Mouse (Mus musculus): ENCODE measurements around the gene Tlnrd1. TPM values are rescaled to one million over a fixed set of nuclear protein-coding genes. Genes with fewer than 3 reads are reported as not detected.

Gene Tlnrd1
- polyA plus RNA-seq, 1 experiment from 2014 or later, result 10.7 TPM

DNA sequence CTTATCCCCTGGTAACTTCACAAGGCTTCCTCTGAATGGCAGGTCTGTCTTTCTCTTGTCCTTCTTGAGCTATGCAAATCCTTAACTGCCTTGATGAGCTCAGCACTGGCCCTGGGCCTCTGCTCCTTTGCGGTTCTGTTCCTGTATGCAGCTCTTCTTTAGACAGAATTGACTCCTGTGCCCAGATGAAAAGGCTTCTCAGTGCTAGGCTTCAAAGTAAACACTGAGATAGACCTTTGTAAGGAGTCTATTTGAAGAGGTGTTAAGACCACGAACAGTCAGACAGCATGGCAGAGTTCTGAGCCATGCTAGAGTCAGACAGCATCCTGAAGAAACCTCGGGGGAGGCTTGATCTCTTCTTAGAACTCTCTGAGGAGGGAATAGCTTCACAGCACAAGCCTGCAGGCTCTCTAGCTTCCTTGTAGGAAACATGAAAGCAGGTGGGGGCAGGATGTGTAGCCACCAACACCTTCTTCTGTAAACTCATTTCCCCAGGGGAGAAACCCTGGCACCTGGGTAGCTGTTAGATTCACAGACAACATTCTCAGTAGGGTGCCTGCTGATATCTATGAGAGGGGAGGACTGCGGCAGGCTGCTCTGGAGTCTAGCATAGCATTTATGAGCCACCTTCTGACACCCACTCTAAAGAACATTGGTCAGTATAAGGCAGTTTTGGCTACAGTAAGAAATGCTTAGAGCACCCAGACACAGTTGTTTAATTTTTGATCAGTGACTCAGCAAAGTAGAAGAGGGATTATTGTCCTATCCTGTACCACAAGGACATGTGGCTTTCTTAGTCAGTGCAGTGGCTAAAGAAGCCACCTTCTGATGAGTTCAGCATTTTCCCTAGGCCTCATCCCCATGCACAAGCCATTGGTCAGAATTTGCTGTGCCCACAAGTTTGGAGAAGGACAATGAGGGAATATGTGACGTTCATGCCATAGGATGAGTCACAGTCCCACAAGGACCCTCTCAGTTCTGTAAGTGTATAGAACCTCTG, 31.4 kb downstream of the Tlnrd1 start:
- 42% methylated on average over 5 of the region's 5 CpGs for WGBS
- no peaks in the 10 kb centered on the region for H3K36me3 ChIP-seq
- no peak overlapping the region for H3K4me3 ChIP-seq
- H3K27me3 ChIP-seq (ENCODE audit: low read depth, poor library complexity, severe bottlenecking), result peaks cover 4% of the 10 kb centered on the region
- no peaks in the 10 kb centered on the region for H3K9me3 ChIP-seq (replicated peaks)
- H3K4me1 ChIP-seq, result peaks cover 15% of the 10 kb centered on the region
- no peak for DNase-seq (ENCODE audit: low spot score)
- H3K27ac ChIP-seq (replicated peaks), result peak overlapping the region; percentile 38; the same call in 1 of the 2 replicates

DNA sequence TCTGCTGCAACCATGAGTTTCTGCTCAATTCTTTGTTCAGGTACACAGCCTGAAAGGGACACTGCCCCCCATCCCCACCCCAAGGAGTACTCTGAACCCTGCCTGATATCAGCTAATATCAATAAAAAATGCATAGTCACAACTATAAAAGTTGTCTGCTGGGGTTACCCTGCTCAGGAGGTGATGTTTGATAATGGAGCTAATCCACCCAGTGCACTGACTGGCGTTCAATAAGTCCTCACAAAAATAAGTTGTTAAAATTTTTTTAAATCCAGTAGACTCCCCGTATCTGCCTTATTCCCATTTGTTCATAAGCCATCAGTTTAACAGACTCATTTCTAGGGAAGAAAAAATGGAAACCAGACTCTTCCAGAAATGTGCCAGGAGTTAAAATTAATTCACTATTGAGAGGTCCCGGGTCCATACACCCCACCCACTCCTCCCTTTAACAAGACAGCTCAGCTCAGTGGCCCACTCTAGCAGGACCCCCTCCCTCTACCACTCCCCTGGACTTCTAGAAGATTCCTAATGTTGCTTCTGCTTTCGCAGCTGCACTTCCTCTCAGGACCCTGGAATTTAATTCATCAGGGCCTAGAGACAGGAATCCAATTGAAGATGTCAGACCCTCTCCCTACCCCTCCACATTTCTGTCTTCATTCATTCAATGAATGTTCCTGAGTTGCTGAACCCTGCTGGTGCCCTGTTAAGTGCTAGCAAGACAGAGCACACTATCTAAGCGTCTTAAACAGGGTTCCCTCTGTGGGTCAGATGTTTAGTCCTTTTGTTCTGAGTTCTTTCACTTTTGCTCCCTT, 32.3 kb downstream of the Tlnrd1 start:
- DNase-seq (ENCODE audit: low spot score), result no peak
- H3K27me3 ChIP-seq (ENCODE audit: low read depth, poor library complexity, severe bottlenecking), result peaks cover 4% of the 10 kb centered on the region
- no peaks in the 10 kb centered on the region for H3K36me3 ChIP-seq
- peak overlapping the region; percentile 38; the same call in 1 of the 2 replicates for H3K27ac ChIP-seq (replicated peaks)
- H3K9me3 ChIP-seq (replicated peaks), result no peaks in the 10 kb centered on the region
- H3K4me1 ChIP-seq, result peaks cover 21% of the 10 kb centered on the region
- H3K4me3 ChIP-seq, result no peak overlapping the region
- 56% methylated on average over 5 of the region's 5 CpGs for WGBS

DNA sequence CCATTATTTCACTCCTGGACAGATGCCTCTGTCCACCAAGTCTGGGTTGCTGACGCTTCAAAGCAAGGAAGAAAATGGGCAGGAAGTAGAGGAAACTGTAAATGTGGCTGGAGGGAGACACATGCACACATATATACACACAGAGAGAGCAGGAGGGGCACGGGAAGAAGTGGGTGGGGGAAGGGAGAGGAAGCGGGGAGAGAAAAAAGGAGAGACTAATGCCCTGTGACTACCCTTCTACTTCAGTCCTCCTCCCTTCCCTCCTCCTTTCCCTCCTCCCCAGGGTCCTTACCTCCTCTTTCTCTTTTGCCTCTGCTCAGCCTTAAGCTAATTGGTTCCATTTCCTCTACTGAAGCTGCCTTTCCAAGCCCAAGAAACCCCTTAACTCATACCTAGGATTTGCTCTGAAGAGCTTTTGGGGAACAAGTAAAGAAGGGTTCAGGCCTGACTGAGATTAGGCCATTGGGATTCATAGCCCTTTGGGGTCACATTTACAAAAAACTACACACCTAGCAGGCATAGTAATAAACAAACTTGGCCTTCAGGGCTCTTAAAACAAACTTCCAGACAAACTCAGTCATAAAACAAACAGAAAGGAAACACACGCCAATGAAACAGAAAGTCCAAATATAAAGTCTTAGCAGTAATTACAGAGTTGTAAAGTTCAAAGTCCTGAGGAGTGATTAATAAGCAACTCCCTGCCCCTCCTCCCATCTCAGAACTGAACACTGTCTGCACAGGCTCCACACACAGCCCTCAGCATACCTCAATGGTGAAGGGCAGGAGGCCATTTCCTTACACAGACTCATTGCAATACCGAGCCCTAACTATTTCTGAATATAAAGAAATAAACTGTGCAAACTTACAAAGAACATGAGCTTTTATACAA, 36.7 kb downstream of the Tlnrd1 start:
- H3K4me1 ChIP-seq, result peaks cover 21% of the 10 kb centered on the region
- no peak overlapping the region for H3K4me3 ChIP-seq
- no peak overlapping the region for H3K27ac ChIP-seq (replicated peaks)
- WGBS, result 57% methylated on average over 5 of the region's 5 CpGs
- no peaks in the 10 kb centered on the region for H3K27me3 ChIP-seq (ENCODE audit: low read depth, poor library complexity, severe bottlenecking)
- no peaks in the 10 kb centered on the region for H3K36me3 ChIP-seq
- no peak for DNase-seq (ENCODE audit: low spot score)
- no peaks in the 10 kb centered on the region for H3K9me3 ChIP-seq (replicated peaks)

DNA sequence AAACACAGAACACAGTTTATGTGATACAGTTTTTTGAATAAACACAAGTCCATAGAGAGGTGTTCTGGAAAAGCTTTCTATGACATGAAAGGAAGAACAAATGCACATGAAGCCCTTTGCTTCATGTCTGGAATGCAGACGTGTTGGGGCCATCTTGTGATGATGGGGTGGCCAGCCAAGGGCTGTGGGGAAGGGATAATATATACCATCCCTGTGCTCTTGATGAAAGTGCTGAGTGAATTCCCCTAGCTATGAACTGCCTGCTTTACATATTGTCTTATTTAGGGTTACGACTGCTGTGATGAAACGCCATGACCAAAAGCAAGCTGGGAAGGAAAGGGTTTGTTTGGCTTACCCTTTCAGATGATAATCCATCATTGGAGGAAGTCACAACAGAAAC, 39.3 kb downstream of the Tlnrd1 start:
- H3K36me3 ChIP-seq, result no peaks in the 10 kb centered on the region
- H3K4me1 ChIP-seq, result peaks cover 19% of the 10 kb centered on the region
- 92% methylated on average over 3 of the region's 3 CpGs for WGBS
- H3K27me3 ChIP-seq (ENCODE audit: low read depth, poor library complexity, severe bottlenecking), result no peaks in the 10 kb centered on the region
- H3K4me3 ChIP-seq, result no peak overlapping the region
- no peak for DNase-seq (ENCODE audit: low spot score)
- H3K9me3 ChIP-seq (replicated peaks), result no peaks in the 10 kb centered on the region
- no peak overlapping the region for H3K27ac ChIP-seq (replicated peaks)

DNA sequence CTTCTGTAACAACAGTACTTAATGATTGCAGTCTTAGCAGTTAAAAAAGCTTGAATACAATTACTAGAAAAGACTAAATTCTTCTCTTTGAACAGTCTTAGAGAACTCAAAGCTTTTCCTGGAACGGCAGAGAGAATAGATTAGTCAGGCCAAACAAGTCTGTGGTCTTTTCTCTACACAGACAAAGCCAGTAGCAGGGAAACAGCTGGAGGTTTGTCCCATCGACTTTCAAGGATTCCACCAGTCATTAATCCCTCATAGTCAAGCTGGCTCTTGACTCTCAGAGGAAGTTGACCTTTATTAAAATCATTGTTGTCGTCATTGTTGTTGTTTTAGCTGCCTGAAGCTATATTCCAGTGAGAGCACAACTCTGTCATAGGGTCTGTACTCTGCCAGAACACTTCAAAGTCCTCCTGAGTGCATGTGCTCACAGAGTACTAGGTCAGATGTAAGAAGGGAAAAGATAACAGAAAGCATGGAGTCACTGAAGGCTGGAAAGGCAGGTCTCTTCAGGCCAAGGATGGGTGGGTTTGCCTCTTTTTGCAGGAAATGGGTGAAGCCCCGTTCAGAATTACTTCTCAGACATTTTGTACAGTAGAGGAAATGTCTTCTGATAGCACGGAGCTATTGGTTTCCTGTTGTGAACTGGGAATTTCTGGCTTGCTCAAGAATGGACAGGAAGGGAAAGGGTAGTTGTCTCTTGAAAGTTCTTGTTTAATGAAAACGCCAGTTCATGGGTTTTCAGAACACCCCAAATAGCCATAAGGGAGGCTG, 41.4 kb downstream of the Tlnrd1 start:
- WGBS, result 55% methylated on average over 6 of the region's 6 CpGs
- Histone ChIP-seq H3K4me3 (no peak overlapping the region), H3K36me3 (no peaks in the 10 kb centered on the region), H3K27ac (replicated peaks) (peak overlapping the region; percentile 30; the same call in 1 of the 2 replicates), H3K4me1 (peaks cover 19% of the 10 kb centered on the region), H3K27me3 (ENCODE audit: low read depth, poor library complexity, severe bottlenecking) (no peaks in the 10 kb centered on the region), H3K9me3 (replicated peaks) (no peaks in the 10 kb centered on the region)
- no peak for DNase-seq (ENCODE audit: low spot score)

DNA sequence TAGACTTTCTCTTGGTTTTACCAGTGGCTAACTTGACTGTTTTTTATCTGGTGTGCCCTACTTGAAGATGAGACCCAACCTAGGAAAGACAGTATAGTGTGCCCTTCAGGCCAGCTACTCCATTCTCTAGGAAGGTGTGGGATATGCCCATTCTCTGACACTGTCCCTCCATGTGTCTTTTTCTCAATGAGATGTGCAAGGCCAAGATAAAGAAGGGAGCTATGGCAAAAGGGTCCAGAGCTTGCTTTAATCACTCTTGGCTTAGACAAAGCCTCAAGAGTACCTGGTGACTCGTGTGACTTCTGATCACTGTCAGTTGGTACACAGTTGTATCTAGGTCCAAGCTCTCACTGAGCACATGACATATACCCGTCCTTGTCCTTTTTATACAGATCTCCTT, 44.0 kb downstream of the Tlnrd1 start:
- H3K36me3 ChIP-seq, result no peaks in the 10 kb centered on the region
- 86% methylated on average over 2 of the region's 2 CpGs for WGBS
- H3K9me3 ChIP-seq (replicated peaks), result no peaks in the 10 kb centered on the region
- H3K27ac ChIP-seq (replicated peaks), result no peak overlapping the region
- no peaks in the 10 kb centered on the region for H3K27me3 ChIP-seq (ENCODE audit: low read depth, poor library complexity, severe bottlenecking)
- DNase-seq (ENCODE audit: low spot score), result no peak
- H3K4me1 ChIP-seq, result peaks cover 14% of the 10 kb centered on the region
- H3K4me3 ChIP-seq, result no peak overlapping the region

DNA sequence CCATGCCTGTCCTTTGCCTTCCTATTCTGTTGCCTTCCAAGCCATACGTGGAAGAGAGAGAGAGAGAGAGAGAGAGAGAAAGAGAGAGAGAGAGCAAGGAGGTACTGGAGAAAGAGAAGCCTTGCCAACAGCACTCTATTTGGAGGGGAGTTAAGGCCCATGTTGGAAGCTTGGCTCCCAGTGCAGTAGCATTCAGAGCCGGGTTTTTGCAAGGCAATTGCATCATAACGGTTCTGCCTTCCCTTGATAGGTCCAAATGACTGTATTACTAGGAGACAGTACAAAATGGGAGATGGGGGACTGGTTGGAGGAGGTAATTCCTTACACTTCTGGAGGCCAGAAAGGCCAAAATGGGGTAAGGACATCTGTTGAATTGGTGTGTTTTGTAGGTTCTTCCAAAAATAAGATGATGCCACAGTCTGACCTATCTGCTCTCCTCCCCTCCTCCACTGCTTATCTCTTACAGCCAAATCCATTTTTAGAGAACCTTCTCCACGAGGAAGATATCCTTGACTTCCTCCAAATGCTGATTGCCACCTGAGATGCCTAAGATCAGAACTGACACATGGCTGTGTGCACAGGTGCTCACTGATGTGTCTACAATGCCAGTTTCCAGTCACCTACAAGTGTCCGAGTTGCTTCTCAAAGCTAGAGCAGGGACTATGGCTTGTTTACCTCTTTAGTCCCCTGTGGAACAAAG, 45.4 kb downstream of the Tlnrd1 start:
- Histone ChIP-seq H3K27me3 (ENCODE audit: low read depth, poor library complexity, severe bottlenecking) (no peaks in the 10 kb centered on the region), H3K9me3 (replicated peaks) (no peaks in the 10 kb centered on the region), H3K27ac (replicated peaks) (no peak overlapping the region), H3K4me1 (peaks cover 14% of the 10 kb centered on the region), H3K36me3 (no peaks in the 10 kb centered on the region), H3K4me3 (no peak overlapping the region)
- WGBS, result 78% methylated on average over 5 of the region's 5 CpGs
- no peak for DNase-seq (ENCODE audit: low spot score)

Other genes starting within 250 kb of the Tlnrd1 start
- gene Il16, start 138.6 kb downstream of the Tlnrd1 start, polyA plus RNA-seq (2016; fragmentation: Nextera tagmentation; extraction: Ambion mirVana), result 0.72 and 0.91 TPM in 2 replicates
- gene Cfap161, start 89.4 kb downstream of the Tlnrd1 start, polyA plus RNA-seq (2016; fragmentation: Nextera tagmentation; extraction: Ambion mirVana), result 0.09 TPM in 1 of 2 replicates, not detected in the other
- gene Mesd, start 161 bp upstream of the Tlnrd1 start, polyA plus RNA-seq (2016; fragmentation: Nextera tagmentation; extraction: Ambion mirVana), result 88.1 and 89.2 TPM in 2 replicates
- gene Cemip, start 202.2 kb upstream of the Tlnrd1 start, polyA plus RNA-seq (2016; fragmentation: Nextera tagmentation; extraction: Ambion mirVana), result 0.12 and 0.68 TPM in 2 replicates

All from midbrain, embryonic 10.5 days (tissue).